Mouse (Mus musculus): ENCODE data around the gene Cacna2d1.

GRCm38 (mm10) chr5:16062773-16063172 lies 128.3 kb downstream of the Cacna2d1 start:
- TF ChIP-seq CTCF (conservative IDR thresholded peaks at IDR 0.05; ENCODE audit: low read length) (no peak), NANOG (IDR thresholded peaks at IDR 0.05; ENCODE audit: borderline replicate concordance, low read length) (no peak)

All from E14TG2a.4 (cell line).